Mouse (Mus musculus) forebrain, embryonic 14.5 days (tissue): ENCODE results near the gene Smpdl3b. TPM values are rescaled to one million over a fixed set of nuclear protein-coding genes. Genes with fewer than 3 reads are reported as not detected.
"Not testable (repeated sequence)": the region's sequence is repeated elsewhere in the genome, so short reads cannot be mapped to it uniquely, and the experiment has no call there.

Experiments used
- ATAC-seq: fragments of 200-750 bp; cut with Nextera tagmentation; 2 replicates; pipeline ENCODE4 v1.8.0; 2017; ENCODE audit warnings: mild to moderate bottlenecking, moderate library complexity
- DNase-seq: peaks from one replicate; pipeline ENCODE4 v3.0.0-alpha.2; 2015; ENCODE audit warnings: low spot score
- H3K27ac ChIP-seq: fragments of 300-500 bp; sonication (generic); 2 replicates; pipeline ENCODE4 v1.5.1; 2014; ENCODE audit warnings: low read depth, mild to moderate bottlenecking, control low read depth, low read length, moderate library complexity
- H3K27me3 ChIP-seq: fragments of 300-500 bp; sonication (generic); replicated peaks from 2 replicates; pipeline ENCODE4 v1.6.1; 2014; ENCODE audit warnings: low read length, control low read depth, mixed read lengths; ENCODE audit not compliant: control insufficient read depth, insufficient read depth
- H3K36me3 ChIP-seq: fragments of 300-500 bp; sonication (generic); 2 replicates; pipeline ENCODE4 v1.6.1; 2014; ENCODE audit warnings: low read length, control low read depth; ENCODE audit not compliant: control insufficient read depth, insufficient read depth
- H3K4me1 ChIP-seq: fragments of 300-500 bp; sonication (generic); 2 replicates; pipeline ENCODE4 v1.6.1; 2014; ENCODE audit warnings: antibody characterized with exemption, low read length, control low read depth; ENCODE audit not compliant: control insufficient read depth, insufficient read depth
- H3K4me2 ChIP-seq: fragments of 300-500 bp; sonication (generic); 2 replicates; pipeline ENCODE4 v1.6.1; 2014; ENCODE audit warnings: mild to moderate bottlenecking, control low read depth, low read length
- H3K4me3 ChIP-seq: fragments of 300-500 bp; sonication (generic); 2 replicates; pipeline ENCODE4 v1.5.1; 2014; ENCODE audit warnings: low read depth, low read length, control low read depth
- H3K9ac ChIP-seq: fragments of 300-500 bp; sonication (generic); 2 replicates; pipeline ENCODE4 v1.6.1; 2014; ENCODE audit warnings: mild to moderate bottlenecking, low read length, control low read depth, moderate library complexity
- H3K9me3 ChIP-seq: fragments of 300-500 bp; sonication (generic); replicated peaks from 2 replicates; pipeline ENCODE4 v1.6.1; 2016; ENCODE audit warnings: low read length, control low read depth, mixed read lengths; ENCODE audit not compliant: control insufficient read depth
- WGBS: fragments of 180-500 bp; shearing (Covaris S2); extraction: QIAGEN DNeasy Blood & Tissue Kit; methylation state at CpG from one replicate; pipeline ENCODE4 v1.1.7; 2014; 5-methylcytosine and 5-hydroxymethylcytosine counted together
- polyA plus RNA-seq: library from polyadenylated mRNA; unstranded; fragments of >200 nt; fragmentation: Nextera tagmentation; extraction: Ambion mirVana; gene quantifications from 2 replicates; pipeline ENCODE4 v1.2.1, GENCODE M21; 2014

Smpdl3b gene
- polyA plus RNA-seq, 1 experiment from 2014 or later: 1.5 TPM

- Histone ChIP-seq H3K27me3 (peaks cover 9% of the 10 kb centered on the region; the same call in 1 of the 2 replicates), H3K9ac (no peak overlapping the region), H3K36me3 (no peaks in the 10 kb centered on the region), H3K27ac (no peak overlapping the region), H3K4me3 (no peak overlapping the region), H3K9me3 (no peaks in the 10 kb centered on the region), H3K4me2 (no peak overlapping the region), H3K4me1 (peaks cover 6% of the 10 kb centered on the region; the same call in 1 of the 2 replicates)
- no peak for DNase-seq
- no peak for ATAC-seq
- WGBS: 88% methylated on average over 9 of the region's 9 CpGs
Measured at GRCm38 (mm10) chr4:132794028-132794427, 37.0 kb upstream of the Smpdl3b start.

- H3K4me2 ChIP-seq, ATAC-seq: not testable (repeated sequence)
- 90% methylated on average over 8 of the region's 9 CpGs for WGBS
Measured at GRCm38 (mm10) chr4:132793322-132794004, 36.4 kb upstream of the Smpdl3b start.

GRCm38 (mm10) chr4:132789731-132790130 is 32.7 kb upstream of the Smpdl3b start:
- no peak overlapping the region for H3K4me3 ChIP-seq
- H3K27ac ChIP-seq: no peak overlapping the region
- H3K9me3 ChIP-seq: no peaks in the 10 kb centered on the region
- no peak for ATAC-seq
- no peaks in the 10 kb centered on the region for H3K27me3 ChIP-seq
- no peak overlapping the region for H3K9ac ChIP-seq
- no peak overlapping the region for H3K4me2 ChIP-seq
- H3K36me3 ChIP-seq: no peaks in the 10 kb centered on the region
- WGBS: 83% methylated on average over 8 of the region's 8 CpGs
- no peak for DNase-seq
- H3K4me1 ChIP-seq: no peaks in the 10 kb centered on the region

More at GRCm38 (mm10) chr4:132793322-132794004, 36.4 kb upstream of the Smpdl3b start:
- not testable (repeated sequence) for H3K4me3 ChIP-seq, DNase-seq, H3K27ac ChIP-seq, H3K9me3 ChIP-seq, H3K36me3 ChIP-seq, H3K27me3 ChIP-seq, H3K9ac ChIP-seq, H3K4me1 ChIP-seq

GRCm38 (mm10) chr4:132785228-132785627 is 28.2 kb upstream of the Smpdl3b start:
- Histone ChIP-seq H3K4me2 (no peak overlapping the region), H3K27me3 (no peaks in the 10 kb centered on the region), H3K27ac (no peak overlapping the region), H3K9ac (no peak overlapping the region), H3K9me3 (no peaks in the 10 kb centered on the region), H3K4me1 (no peaks in the 10 kb centered on the region), H3K4me3 (no peak overlapping the region), H3K36me3 (no peaks in the 10 kb centered on the region)
- 95% methylated on average over 13 of the region's 13 CpGs for WGBS
- DNase-seq: no peak
- no peak for ATAC-seq

- Histone ChIP-seq H3K36me3 (peaks cover 9% of the 10 kb centered on the region), H3K4me1 (no peaks in the 10 kb centered on the region), H3K4me3 (no peak overlapping the region), H3K27ac (no peak overlapping the region), H3K9me3 (no peaks in the 10 kb centered on the region), H3K27me3 (no peaks in the 10 kb centered on the region), H3K4me2 (no peak overlapping the region), H3K9ac (no peak overlapping the region)
- DNase-seq (no peak), ATAC-seq (no peak)
- 87% methylated on average over 2 of the region's 2 CpGs for WGBS
Measured at GRCm38 (mm10) chr4:132783732-132784131, 26.7 kb upstream of the Smpdl3b start.

- H3K27ac ChIP-seq: no peak overlapping the region
- WGBS: 94% methylated on average over 4 of the region's 4 CpGs
- H3K4me3 ChIP-seq: no peak overlapping the region
- no peaks in the 10 kb centered on the region for H3K9me3 ChIP-seq
- H3K36me3 ChIP-seq: peaks cover 43% of the 10 kb centered on the region
- H3K27me3 ChIP-seq: no peaks in the 10 kb centered on the region
- H3K4me2 ChIP-seq: no peak overlapping the region
- ATAC-seq: no peak
- H3K9ac ChIP-seq: no peak overlapping the region
- H3K4me1 ChIP-seq: no peaks in the 10 kb centered on the region
- DNase-seq: no peak
Measured at GRCm38 (mm10) chr4:132780288-132780687, 23.2 kb upstream of the Smpdl3b start.

GRCm38 (mm10) chr4:132778562-132779201 is 21.6 kb upstream of the Smpdl3b start:
- 97% methylated on average over 6 of the region's 6 CpGs for WGBS

GRCm38 (mm10) chr4:132776764-132777163 is 19.7 kb upstream of the Smpdl3b start:
- Histone ChIP-seq H3K36me3 (peaks cover 76% of the 10 kb centered on the region), H3K9ac (no peak overlapping the region), H3K4me1 (no peaks in the 10 kb centered on the region), H3K27ac (no peak overlapping the region), H3K4me2 (no peak overlapping the region), H3K9me3 (no peaks in the 10 kb centered on the region), H3K27me3 (no peaks in the 10 kb centered on the region), H3K4me3 (no peak overlapping the region)
- ATAC-seq: no peak
- 91% methylated on average over 5 of the region's 5 CpGs for WGBS
- DNase-seq: peak; percentile 33

More at GRCm38 (mm10) chr4:132778562-132779201, 21.6 kb upstream of the Smpdl3b start:
- Histone ChIP-seq H3K27me3 (no peaks in the 10 kb centered on the region), H3K9me3 (no peaks in the 10 kb centered on the region), H3K4me3 (no peak overlapping the region), H3K4me2 (no peak overlapping the region), H3K27ac (no peak overlapping the region), H3K4me1 (no peaks in the 10 kb centered on the region), H3K36me3 (peaks cover 58% of the 10 kb centered on the region), H3K9ac (no peak overlapping the region)
- DNase-seq (no peak), ATAC-seq (no peak)

- 86% methylated on average over 3 of the region's 3 CpGs for WGBS
- H3K4me2 ChIP-seq: no peak overlapping the region
- no peak overlapping the region for H3K9ac ChIP-seq
Measured at GRCm38 (mm10) chr4:132774905-132775304, 17.9 kb upstream of the Smpdl3b start.

More at GRCm38 (mm10) chr4:132774905-132775304, 17.9 kb upstream of the Smpdl3b start:
- ATAC-seq: no peak
- no peak overlapping the region for H3K4me3 ChIP-seq
- H3K27ac ChIP-seq: no peak overlapping the region
- H3K4me1 ChIP-seq: no peaks in the 10 kb centered on the region
- H3K9me3 ChIP-seq: no peaks in the 10 kb centered on the region
- DNase-seq: no peak
- no peaks in the 10 kb centered on the region for H3K27me3 ChIP-seq
- peaks cover 85% of the 10 kb centered on the region for H3K36me3 ChIP-seq
